Mouse (Mus musculus) v-Abl transformed pro-B cells (cell line): ENCODE data around the gene Tsga8.

Experiments used
- in situ Hi-C, 2 experiments: fragments of 400-800 bp; cut with MboI; formaldehyde crosslinking; loops; one replicate each; pipeline ENCODE4 v1.15.1; 2025; ENCODE audit not compliant: unreplicated experiment in 2 of 2

Gene Tsga8

DNA sequence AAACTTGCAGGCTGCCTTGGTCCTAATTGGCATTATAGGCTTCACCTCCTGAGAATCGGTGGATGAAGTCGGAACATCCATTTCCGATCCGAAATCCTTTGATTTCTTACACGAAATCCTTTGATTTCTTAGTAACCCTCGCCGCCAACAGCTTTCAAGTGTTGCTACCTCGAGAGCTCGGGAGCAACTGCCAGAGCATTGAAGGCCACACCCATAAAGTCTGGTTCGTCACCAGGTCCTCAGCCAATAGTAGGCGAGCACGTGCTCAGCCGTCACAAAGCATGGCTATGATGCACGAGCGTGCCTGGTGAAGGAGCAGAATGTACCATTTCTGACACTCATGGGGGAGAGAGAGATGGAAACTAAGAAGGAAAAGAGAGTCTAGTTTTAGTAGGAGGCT lies at the start of gene Tsga8:
Tsga8 (minus strand) TSS at position 327 of the 400 bp plus-strand sequence.
- in situ Hi-C loops = no loop called here
